27 mouse cellular contexts compared by ENCODE assay signal in the genomic region with DNA sequence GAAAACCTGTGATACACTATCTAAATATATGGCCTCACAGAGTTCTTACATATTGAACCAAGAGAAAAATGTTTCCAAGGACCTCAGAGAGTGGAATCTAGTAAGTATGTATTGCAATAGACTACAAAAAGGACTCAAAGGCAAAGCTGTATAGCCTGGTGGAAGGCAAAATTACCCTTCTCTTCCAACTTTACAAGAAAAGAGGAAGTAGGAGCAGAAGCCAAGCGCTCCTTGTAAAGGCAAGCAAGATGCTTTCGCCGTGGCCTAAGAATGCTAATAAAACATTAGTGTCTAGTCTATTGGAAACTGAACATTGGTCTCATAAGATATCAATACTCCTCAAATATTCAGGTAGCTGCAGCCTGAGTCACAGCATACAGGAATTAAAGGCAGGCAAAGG.
DNase-seq lines count a peak whose midpoint lies in the region; ATAC-seq and TF ChIP-seq lines count a peak whose summit lies in the region.
"Had no signal": no experiment of that assay in that cellular context is flagged by ENCODE, and none has a peak within 500 bp of the region (broad histone marks: within the 10 kb centered on the region; RNA-seq: fewer than 3 reads in every experiment).

No protein-coding gene starts in this region.

- TF ChIP-seq POLR2A in MEL (IDR thresholded peaks at IDR 0.05; ENCODE audit: control insufficient read depth in 1 of 2, insufficient read depth in 1 of 2, low read depth in 1 of 2, low read length in 2 of 2, poor library complexity in 1 of 2), result no peak

- no peak for DNase-seq in layer of hippocampus, adult 2 months (ENCODE audit: low spot score in 2 of 2)
- DNase-seq in layer of hippocampus, adult 18-20 months (ENCODE audit: low spot score in 2 of 2), result no peak
- peak; percentile 62 for DNase-seq in MEL (ENCODE audit: low read depth, low spot score)
- peak; percentile 40 for DNase-seq in splenic B cell, adult 2 months (ENCODE audit: low read depth, low spot score)
- no peak for DNase-seq in adrenal gland, postnatal 25 days
- no peak for DNase-seq in B cell, adult 2 months
- no peak for DNase-seq in layer of hippocampus, adult 8-10 months (ENCODE audit: low spot score in 2 of 2)
- DNase-seq: adrenal gland, adult 2 months; adrenal gland, postnatal 14 days; cerebellum, adult 11 months; cerebellum, adult 2 months; cerebellum, adult 9-11 months; cerebellum, postnatal 25 days; gastrocnemius, postnatal 10 days; gastrocnemius, postnatal 36 days; heart, adult 2 months; kidney, adult 11 months had no signal

- H3K4me3 ChIP-seq in layer of hippocampus, adult 2 months, result no peak overlapping the region
- H3K4me3 ChIP-seq in MEL (ENCODE audit: control insufficient read depth in 1 of 2, insufficient read depth in 1 of 2, low read depth in 2 of 2, low read length in 2 of 2), result no peak overlapping the region
- H3K4me3 ChIP-seq: forebrain, embryonic 10.5 days; forebrain, embryonic 13.5 days; heart, adult 2 months; heart, embryonic 10.5 days; heart, embryonic 13.5 days; hindbrain, embryonic 10.5 days; hindbrain, embryonic 13.5 days; intestine, embryonic 15.5 days had no signal

- no peak for TF ChIP-seq EP300 in MEL (IDR thresholded peaks at IDR 0.05; ENCODE audit: low read depth in 1 of 2, low read length in 2 of 2)

- H3K36me3 ChIP-seq in MEL (ENCODE audit: control insufficient read depth in 1 of 2, insufficient read depth in 2 of 2, low read length in 2 of 2), result no peaks in the 10 kb centered on the region
- no peaks in the 10 kb centered on the region for H3K36me3 ChIP-seq in splenic B cell, adult 2 months (ENCODE audit: control insufficient read depth, insufficient read depth, low read length, poor library complexity, severe bottlenecking)
- H3K36me3 ChIP-seq: forebrain, embryonic 10.5 days; heart, embryonic 10.5 days; heart, embryonic 13.5 days; hindbrain, embryonic 10.5 days; hindbrain, embryonic 13.5 days; intestine, embryonic 15.5 days had no signal

- no peak for TF ChIP-seq CTCF in layer of hippocampus, adult 2 months (conservative IDR thresholded peaks at IDR 0.05)
- TF ChIP-seq CTCF in MEL (IDR thresholded peaks at IDR 0.05 in 2 of 3, conservative IDR thresholded peaks at IDR 0.05 in 1 of 3; ENCODE audit: control insufficient read depth in 1 of 3, insufficient read depth in 1 of 3, low read depth in 2 of 3, low read length in 3 of 3, poor library complexity in 1 of 3, severe bottlenecking in 1 of 3), result no peak

- no peak overlapping the region for H3K9ac ChIP-seq in MEL (ENCODE audit: control insufficient read depth, low read depth, low read length, poor library complexity, severe bottlenecking)
- H3K9ac ChIP-seq: forebrain, embryonic 13.5 days; heart, embryonic 13.5 days; hindbrain, embryonic 13.5 days; intestine, embryonic 15.5 days had no signal

- TF ChIP-seq RAD21 in MEL (IDR thresholded peaks at IDR 0.05; ENCODE audit: low read depth, low read length), result no peak

- H3K27me3 ChIP-seq in MEL (ENCODE audit: control insufficient read depth in 1 of 2, insufficient read depth in 2 of 2, low read length in 2 of 2), result 0 out of 4 replicates have a peak, but pooled peaks cover 0 to 2% of the 10 kb centered on the region in 2 experiments
- no peaks in the 10 kb centered on the region for H3K27me3 ChIP-seq in splenic B cell, adult 2 months (ENCODE audit: control insufficient read depth, insufficient read depth, low read length, poor library complexity, severe bottlenecking)
- H3K27me3 ChIP-seq: forebrain, embryonic 13.5 days; heart, embryonic 13.5 days; hindbrain, embryonic 13.5 days; intestine, embryonic 15.5 days had no signal

- peak; percentile 63; the same call in 1 of the 2 replicates for ATAC-seq in common myeloid progenitor, adult 5-6 weeks (replicated peaks; ENCODE audit: low read depth, poor library complexity, severe bottlenecking)
- ATAC-seq: forebrain, embryonic 13.5 days; forebrain, embryonic 16.5 days; hindbrain, embryonic 16.5 days; intestine, embryonic 15.5 days had no signal

- no peaks in the 10 kb centered on the region for H3K79me2 ChIP-seq in MEL (ENCODE audit: control insufficient read depth, insufficient read depth, low read length, poor library complexity)

- peak overlapping the region; percentile 11; the same call in 1 of the 2 replicates for H3K27ac ChIP-seq in layer of hippocampus, adult 2 months
- H3K27ac ChIP-seq in MEL (ENCODE audit: control insufficient read depth, low read depth, low read length), result no peak overlapping the region
- H3K27ac ChIP-seq: forebrain, embryonic 10.5 days; forebrain, embryonic 13.5 days; heart, adult 2 months; heart, embryonic 10.5 days; heart, embryonic 13.5 days; hindbrain, embryonic 10.5 days; hindbrain, embryonic 13.5 days; intestine, embryonic 15.5 days had no signal

- H3K4me1 ChIP-seq in MEL (ENCODE audit: control insufficient read depth in 1 of 2, insufficient read depth in 2 of 2, low read length in 2 of 2), result no peaks in the 10 kb centered on the region; a peak in 1 of 4 replicates
- H3K4me1 ChIP-seq: forebrain, embryonic 13.5 days; heart, embryonic 10.5 days; heart, embryonic 13.5 days; hindbrain, embryonic 13.5 days; intestine, embryonic 15.5 days had no signal

- no peaks in the 10 kb centered on the region for H3K9me3 ChIP-seq in MEL (replicated peaks; ENCODE audit: insufficient read depth, low read length)
- H3K9me3 ChIP-seq: forebrain, embryonic 10.5 days; forebrain, embryonic 13.5 days; heart, embryonic 10.5 days; heart, embryonic 13.5 days; hindbrain, embryonic 10.5 days; hindbrain, embryonic 13.5 days; intestine, embryonic 15.5 days had no signal

TF ChIP-seq in MEL, 35 proteins besides CTCF, POLR2A, EP300 and RAD21:
- no peak for TF ChIP-seq ELF1 (IDR thresholded peaks at IDR 0.05; ENCODE audit: low read depth, low read length)
- TF ChIP-seq SMC3 (IDR thresholded peaks at IDR 0.05; ENCODE audit: low read depth, low read length), result peak; percentile 22
- TF ChIP-seq MAFK (IDR thresholded peaks at IDR 0.05; ENCODE audit: borderline replicate concordance, low read depth, low read length), result no peak
- no peak for TF ChIP-seq NELFE (IDR thresholded peaks at IDR 0.05; ENCODE audit: low read depth, low read length)
- no peak for TF ChIP-seq USF2 (IDR thresholded peaks at IDR 0.05; ENCODE audit: borderline replicate concordance in 1 of 2, insufficient read depth in 1 of 2, low read depth in 1 of 2, low read length in 2 of 2)
- TF ChIP-seq JUND (IDR thresholded peaks at IDR 0.05; ENCODE audit: low read depth, low read length), result no peak
- no peak for TF ChIP-seq RCOR1 (IDR thresholded peaks at IDR 0.05; ENCODE audit: low read depth, low read length)
- no peak for TF ChIP-seq MAZ (IDR thresholded peaks at IDR 0.05; ENCODE audit: low read depth, low read length)
- no peak for TF ChIP-seq BHLHE40 (IDR thresholded peaks at IDR 0.05; ENCODE audit: borderline replicate concordance, low read depth, low read length)

Comparison
In these comparisons a context has a peak if more than half of its experiments do, and no peak if none do; other contexts are left out.
1. DNase-seq: peak in MEL (single experiment) and splenic B cell, adult 2 months (single experiment); none in layer of hippocampus, adult 2 months (0 of 2), layer of hippocampus, adult 18-20 months (0 of 2), adrenal gland, postnatal 25 days (single experiment), B cell, adult 2 months (0 of 2) and layer of hippocampus, adult 8-10 months (0 of 2).